Mouse (Mus musculus) urinary bladder, postnatal 36 days (tissue): Measurements from ENCODE around the gene Myo16.

Experiments used
- DNase-seq, 2 experiments: peaks; one replicate each; pipeline ENCODE4 v3.0.0; 2022; ENCODE audit warnings: low spot score in 2 of 2, mixed read lengths in 1 of 2

Myo16 gene

GRCm38 (mm10) chr8:10472371-10472770 is 318.7 kb downstream of the Myo16 start:
- no peak for DNase-seq

GRCm38 (mm10) chr8:10474446-10474845 is 320.7 kb downstream of the Myo16 start:
- DNase-seq: no peak

GRCm38 (mm10) chr8:10479059-10479458 is 325.3 kb downstream of the Myo16 start:
- no peak for DNase-seq

- no peak for DNase-seq
Measured at GRCm38 (mm10) chr8:10480850-10481249, 327.1 kb downstream of the Myo16 start.

- DNase-seq: no peak
Measured at GRCm38 (mm10) chr8:10482064-10482463, 328.4 kb downstream of the Myo16 start.

GRCm38 (mm10) chr8:10482880-10483279 is 329.2 kb downstream of the Myo16 start:
- DNase-seq: no peak

- no peak for DNase-seq
Measured at GRCm38 (mm10) chr8:10483841-10484240, 330.1 kb downstream of the Myo16 start.

GRCm38 (mm10) chr8:10489738-10490419 is 336.2 kb downstream of the Myo16 start:
- DNase-seq: no peak

GRCm38 (mm10) chr8:10490420-10490784 is 336.7 kb downstream of the Myo16 start:
- DNase-seq: no peak

- no peak for DNase-seq
Measured at GRCm38 (mm10) chr8:10490874-10491273, 337.2 kb downstream of the Myo16 start.

- DNase-seq: no peak
Measured at GRCm38 (mm10) chr8:10499846-10500245, 346.1 kb downstream of the Myo16 start.

- no peak for DNase-seq
Measured at GRCm38 (mm10) chr8:10500465-10500864, 346.8 kb downstream of the Myo16 start.

GRCm38 (mm10) chr8:10501750-10502149 is 348.0 kb downstream of the Myo16 start:
- no peak for DNase-seq

- DNase-seq: no peak
Measured at GRCm38 (mm10) chr8:10512105-10512504, 358.4 kb downstream of the Myo16 start.

- no peak for DNase-seq
Measured at GRCm38 (mm10) chr8:10517381-10517780, 363.7 kb downstream of the Myo16 start.

- no peak for DNase-seq
Measured at GRCm38 (mm10) chr8:10519276-10519675, 365.6 kb downstream of the Myo16 start.

GRCm38 (mm10) chr8:10521463-10521862 is 367.8 kb downstream of the Myo16 start:
- DNase-seq: no peak

- no peak for DNase-seq
Measured at GRCm38 (mm10) chr8:10525686-10526085, 372.0 kb downstream of the Myo16 start.

GRCm38 (mm10) chr8:10526616-10527015 is 372.9 kb downstream of the Myo16 start:
- no peak for DNase-seq

- no peak for DNase-seq
Measured at GRCm38 (mm10) chr8:10534619-10535286, 381.0 kb downstream of the Myo16 start.

- no peak for DNase-seq
Measured at GRCm38 (mm10) chr8:10538319-10538718, 384.6 kb downstream of the Myo16 start.

- no peak for DNase-seq
Measured at GRCm38 (mm10) chr8:10539665-10540064, 386.0 kb downstream of the Myo16 start.

- no peak for DNase-seq
Measured at GRCm38 (mm10) chr8:10545890-10546289, 392.2 kb downstream of the Myo16 start.

GRCm38 (mm10) chr8:10546519-10546918 is 392.8 kb downstream of the Myo16 start:
- no peak for DNase-seq
